Mouse (Mus musculus): Measurements from ENCODE around the gene Sumf1. TPM values are rescaled to one million over a fixed set of nuclear protein-coding genes. Genes with fewer than 3 reads are reported as not detected.

Sumf1 gene
- polyA plus RNA-seq (2012; fragmentation: generic; extraction: Trizol) = 14.9 TPM

DNA sequence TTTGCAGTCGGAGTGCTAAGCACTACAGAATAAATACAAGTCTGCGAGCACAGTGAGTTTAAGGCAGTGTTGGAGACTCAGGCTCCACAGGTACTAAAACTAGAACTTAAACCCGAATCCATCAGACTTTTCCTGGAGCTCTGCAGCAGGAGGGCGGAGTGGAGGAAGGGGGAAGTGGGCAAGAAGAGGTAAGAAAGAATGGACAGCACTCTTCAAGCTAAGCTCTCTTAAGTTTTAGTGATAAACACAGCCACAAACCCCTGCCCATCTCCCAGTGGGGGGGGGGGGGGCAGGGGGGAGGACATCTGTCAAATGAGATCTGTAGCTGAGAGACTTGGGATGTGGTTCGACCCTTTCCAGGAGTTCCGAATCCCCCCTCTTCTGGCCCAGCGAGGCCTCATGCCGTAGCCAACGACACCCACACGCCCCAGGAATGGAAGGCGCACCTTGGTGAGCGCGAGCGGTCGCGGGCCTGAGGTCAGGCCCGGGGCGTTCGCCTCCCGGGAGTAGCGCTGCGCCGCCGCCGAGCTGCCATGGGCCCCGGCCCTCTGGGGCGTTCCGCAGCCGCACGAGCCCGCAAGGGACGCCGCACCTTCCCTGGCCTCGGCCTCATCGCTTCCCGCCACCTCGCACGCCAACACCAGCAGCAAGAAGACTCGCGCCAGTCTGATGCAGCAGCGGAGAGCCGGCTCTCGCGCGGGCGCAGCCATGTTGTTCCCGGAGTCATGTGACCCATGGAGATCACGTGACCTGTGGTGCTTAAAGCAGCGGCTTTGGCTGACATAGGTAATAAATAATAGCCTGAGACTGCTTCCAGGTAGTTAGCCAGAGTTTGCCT lies at the start of gene Sumf1:
TSS of gene Sumf1 (minus strand) at position 736 of the 838 bp plus-strand sequence.
- H3K4me3 ChIP-seq = peak within 1 kb of the TSS; percentile 33
- peak within 1 kb of the TSS; percentile 94 for H3K4me2 ChIP-seq (ENCODE audit: low read depth)
- H3ac ChIP-seq (ENCODE audit: control insufficient read depth, insufficient read length) = peak within 1 kb of the TSS; percentile 1
- H3K79me2 ChIP-seq (ENCODE audit: control insufficient read depth, insufficient read depth) = no peaks in the 10 kb centered on the region
- TF ChIP-seq CEBPB (IDR thresholded peaks at IDR 0.05; ENCODE audit: insufficient read depth, poor library complexity, severe bottlenecking) = no peak
- TF ChIP-seq E2F4 (IDR thresholded peaks at IDR 0.05; ENCODE audit: insufficient read depth) = no peak
- no peak for TF ChIP-seq POLR2AphosphoS2 (IDR thresholded peaks at IDR 0.05; ENCODE audit: insufficient read length, low read depth)
- no peak for TF ChIP-seq MYOG (IDR thresholded peaks at IDR 0.05; ENCODE audit: control insufficient read depth in 1 of 3, insufficient read depth in 1 of 3, insufficient read length in 2 of 3, low read depth in 2 of 3)
- TF ChIP-seq POLR2A (IDR thresholded peaks at IDR 0.05; ENCODE audit: insufficient read length, low read depth) = peak; percentile 47
- TF ChIP-seq SRF (IDR thresholded peaks at IDR 0.05; ENCODE audit: control insufficient read depth, insufficient read length, low read depth) = no peak
- TF ChIP-seq USF1 (IDR thresholded peaks at IDR 0.05; ENCODE audit: low read depth) = peak; percentile 100
- no peak for TF ChIP-seq REST (IDR thresholded peaks at IDR 0.05; ENCODE audit: insufficient read depth, insufficient read length)
- no peak for TF ChIP-seq TCF3 (IDR thresholded peaks at IDR 0.05; ENCODE audit: insufficient read length, low read depth)
- no peak for TF ChIP-seq MAX (IDR thresholded peaks at IDR 0.05; ENCODE audit: low read depth)
- TF ChIP-seq MYOD1 (IDR thresholded peaks at IDR 0.05; ENCODE audit: control insufficient read depth in 1 of 3, insufficient read length in 2 of 3, low read depth in 2 of 3) = no peak
- TF ChIP-seq TCF12 (IDR thresholded peaks at IDR 0.05; ENCODE audit: insufficient read depth, poor library complexity, severe bottlenecking) = no peak
- no peaks in the 10 kb centered on the region for H3K36me3 ChIP-seq (ENCODE audit: control insufficient read depth, insufficient read depth)
- no peaks in the 10 kb centered on the region for H3K27me3 ChIP-seq (ENCODE audit: control insufficient read depth, insufficient read depth, insufficient read length)

DNA sequence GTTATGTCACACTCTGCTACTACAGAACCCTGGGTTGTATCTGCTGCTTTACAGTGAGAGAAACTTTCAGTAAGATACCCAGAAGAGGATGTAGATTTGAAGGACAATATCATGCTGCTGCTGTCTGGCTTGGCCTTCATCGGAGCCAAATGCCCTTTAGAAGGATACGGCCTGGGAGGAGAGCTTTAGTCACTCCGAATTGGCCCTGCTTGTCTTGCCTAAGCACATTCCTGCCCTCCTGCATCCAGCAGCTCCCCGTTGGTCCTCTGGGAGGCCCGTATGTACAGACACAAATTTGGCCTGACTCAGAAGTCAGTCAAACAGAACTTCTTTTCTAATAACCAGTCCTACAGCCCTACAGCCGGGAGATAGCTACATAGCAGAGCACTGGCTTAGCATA lies 49.2 kb upstream of the Sumf1 start:
- Histone ChIP-seq H3K36me3 (ENCODE audit: control insufficient read depth, insufficient read depth) (no peaks in the 10 kb centered on the region), H3K27me3 (ENCODE audit: control insufficient read depth, insufficient read depth, insufficient read length) (no peaks in the 10 kb centered on the region), H3K79me2 (ENCODE audit: control insufficient read depth, insufficient read depth) (no peaks in the 10 kb centered on the region), H3K4me2 (ENCODE audit: low read depth) (no peak overlapping the region), H3K4me3 (no peak overlapping the region), H3ac (ENCODE audit: control insufficient read depth, insufficient read length) (no peak overlapping the region)
- TF ChIP-seq POLR2A (IDR thresholded peaks at IDR 0.05; ENCODE audit: insufficient read length, low read depth) (no peak), MYOG (IDR thresholded peaks at IDR 0.05; ENCODE audit: control insufficient read depth in 1 of 3, insufficient read depth in 1 of 3, insufficient read length in 2 of 3, low read depth in 2 of 3) (no peak), TCF3 (IDR thresholded peaks at IDR 0.05; ENCODE audit: insufficient read length, low read depth) (no peak), POLR2AphosphoS2 (IDR thresholded peaks at IDR 0.05; ENCODE audit: insufficient read length, low read depth) (no peak), MYOD1 (IDR thresholded peaks at IDR 0.05; ENCODE audit: control insufficient read depth in 1 of 3, insufficient read length in 2 of 3, low read depth in 2 of 3) (no peak), E2F4 (IDR thresholded peaks at IDR 0.05; ENCODE audit: insufficient read depth) (no peak), MAX (IDR thresholded peaks at IDR 0.05; ENCODE audit: low read depth) (no peak)

DNA sequence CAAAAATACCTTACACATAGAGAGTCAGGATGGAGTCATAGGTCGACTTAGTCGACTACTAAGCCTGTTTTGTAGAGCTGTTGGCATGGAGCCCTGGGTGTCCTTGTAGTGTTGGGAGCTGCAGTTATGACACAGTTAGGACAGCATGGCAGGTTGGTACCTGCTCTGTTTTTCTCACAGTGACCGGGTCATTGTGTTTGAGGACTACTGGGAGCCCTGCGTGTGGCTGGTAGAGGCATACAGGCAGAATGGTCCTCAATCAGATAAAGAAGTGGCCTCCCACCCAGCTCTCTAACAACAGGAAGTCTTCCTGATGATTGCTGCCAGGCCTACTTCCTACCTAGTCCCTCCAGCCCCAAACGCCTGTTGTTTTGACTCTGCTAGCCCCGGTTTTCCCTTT lies 47.7 kb upstream of the Sumf1 start:
- Histone ChIP-seq H3K4me2 (ENCODE audit: low read depth) (no peak overlapping the region), H3K79me2 (ENCODE audit: control insufficient read depth, insufficient read depth) (no peaks in the 10 kb centered on the region), H3K36me3 (ENCODE audit: control insufficient read depth, insufficient read depth) (no peaks in the 10 kb centered on the region), H3ac (ENCODE audit: control insufficient read depth, insufficient read length) (no peak overlapping the region), H3K27me3 (ENCODE audit: control insufficient read depth, insufficient read depth, insufficient read length) (no peaks in the 10 kb centered on the region), H3K4me3 (no peak overlapping the region)
- TF ChIP-seq MYOG (IDR thresholded peaks at IDR 0.05; ENCODE audit: control insufficient read depth in 1 of 3, insufficient read depth in 1 of 3, insufficient read length in 2 of 3, low read depth in 2 of 3) = no peak
- no peak for TF ChIP-seq TCF3 (IDR thresholded peaks at IDR 0.05; ENCODE audit: insufficient read length, low read depth)
- TF ChIP-seq CEBPB (IDR thresholded peaks at IDR 0.05; ENCODE audit: insufficient read depth, poor library complexity, severe bottlenecking) = no peak
- TF ChIP-seq SRF (IDR thresholded peaks at IDR 0.05; ENCODE audit: control insufficient read depth, insufficient read length, low read depth) = no peak
- no peak for TF ChIP-seq POLR2AphosphoS2 (IDR thresholded peaks at IDR 0.05; ENCODE audit: insufficient read length, low read depth)
- TF ChIP-seq TCF12 (IDR thresholded peaks at IDR 0.05; ENCODE audit: insufficient read depth, poor library complexity, severe bottlenecking) = no peak
- no peak for TF ChIP-seq POLR2A (IDR thresholded peaks at IDR 0.05; ENCODE audit: insufficient read length, low read depth)
- no peak for TF ChIP-seq REST (IDR thresholded peaks at IDR 0.05; ENCODE audit: insufficient read depth, insufficient read length)

DNA sequence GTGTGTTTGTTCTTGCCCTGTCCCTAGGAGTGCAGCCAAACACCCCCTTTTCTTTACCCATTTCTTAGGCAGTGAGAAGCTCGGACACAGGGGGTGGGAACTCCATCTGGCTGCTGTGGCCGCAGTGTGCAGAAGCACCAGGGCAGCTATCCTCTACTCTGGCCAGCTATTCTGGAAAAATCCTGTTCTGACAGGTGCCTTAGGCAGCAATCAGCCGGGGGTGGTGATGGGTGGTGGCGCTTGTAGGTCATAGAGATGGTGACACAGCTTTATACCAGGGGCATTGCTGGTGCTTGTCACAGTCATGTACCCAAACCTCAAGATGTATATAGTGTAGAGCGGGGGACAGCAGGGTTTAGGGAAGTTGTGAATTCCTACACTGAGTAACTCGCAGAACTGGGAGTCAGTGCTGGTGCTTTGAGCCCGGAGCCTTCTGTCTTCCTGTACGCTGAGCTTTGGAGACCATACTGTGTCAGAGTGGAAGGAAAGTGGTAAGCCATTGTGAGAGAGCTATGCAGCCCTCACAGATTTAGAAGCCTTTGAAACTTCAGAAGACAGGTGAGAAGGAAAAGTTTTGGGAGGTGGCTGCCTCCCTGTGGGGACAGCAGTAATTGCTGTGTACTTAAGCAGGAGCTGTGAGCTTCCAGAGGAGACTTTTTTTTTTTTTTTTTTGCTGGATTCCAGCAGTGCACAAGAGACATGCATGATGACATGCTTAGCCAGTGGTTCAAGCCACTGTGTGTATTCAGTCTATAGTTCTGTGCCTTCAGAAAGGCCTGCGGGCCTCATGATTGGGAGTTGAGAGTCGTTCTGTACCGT lies 46.7 kb upstream of the Sumf1 start:
- Histone ChIP-seq H3K4me2 (ENCODE audit: low read depth) (no peak overlapping the region), H3K27me3 (ENCODE audit: control insufficient read depth, insufficient read depth, insufficient read length) (no peaks in the 10 kb centered on the region), H3K4me3 (no peak overlapping the region), H3K36me3 (ENCODE audit: control insufficient read depth, insufficient read depth) (no peaks in the 10 kb centered on the region), H3K79me2 (ENCODE audit: control insufficient read depth, insufficient read depth) (no peaks in the 10 kb centered on the region), H3ac (ENCODE audit: control insufficient read depth, insufficient read length) (no peak overlapping the region)
- TF ChIP-seq POLR2AphosphoS2 (IDR thresholded peaks at IDR 0.05; ENCODE audit: insufficient read length, low read depth) = no peak
- TF ChIP-seq MYOG (IDR thresholded peaks at IDR 0.05; ENCODE audit: control insufficient read depth in 1 of 3, insufficient read depth in 1 of 3, insufficient read length in 2 of 3, low read depth in 2 of 3) = no peak
- no peak for TF ChIP-seq TCF12 (IDR thresholded peaks at IDR 0.05; ENCODE audit: insufficient read depth, poor library complexity, severe bottlenecking)
- TF ChIP-seq CEBPB (IDR thresholded peaks at IDR 0.05; ENCODE audit: insufficient read depth, poor library complexity, severe bottlenecking) = no peak
- no peak for TF ChIP-seq USF1 (IDR thresholded peaks at IDR 0.05; ENCODE audit: low read depth)
- TF ChIP-seq REST (IDR thresholded peaks at IDR 0.05; ENCODE audit: insufficient read depth, insufficient read length) = no peak
- TF ChIP-seq SRF (IDR thresholded peaks at IDR 0.05; ENCODE audit: control insufficient read depth, insufficient read length, low read depth) = no peak
- TF ChIP-seq MAX (IDR thresholded peaks at IDR 0.05; ENCODE audit: low read depth) = no peak
- TF ChIP-seq TCF3 (IDR thresholded peaks at IDR 0.05; ENCODE audit: insufficient read length, low read depth) = no peak
- TF ChIP-seq MYOD1 (IDR thresholded peaks at IDR 0.05; ENCODE audit: control insufficient read depth in 1 of 3, insufficient read length in 2 of 3, low read depth in 2 of 3) = no peak

Data from myocyte (in vitro differentiated cells).